Mouse (Mus musculus) gonadal fat pad, adult 2 months (tissue): Measurements from ENCODE around the gene Doc2a. TPM values are rescaled to one million over a fixed set of nuclear protein-coding genes. Genes with fewer than 3 reads are reported as not detected.

ENCODE experiments used
- DNase-seq: peaks from one replicate; pipeline ENCODE4 v3.0.0-alpha.2; 2012; ENCODE audit warnings: low read depth
- polyA plus RNA-seq: library from polyadenylated mRNA; depleted of rRNA; stranded (reverse); fragments of >200 nt; gene quantifications from 2 replicates; pipeline ENCODE4 v1.2.3, GENCODE M21; 2012

Gene Doc2a
- polyA plus RNA-seq, 1 experiment, result not detected

- no peak for DNase-seq
Observed at GRCm38 (mm10) chr7:126823202-126823711, 24.0 kb upstream of the Doc2a start.

DNA sequence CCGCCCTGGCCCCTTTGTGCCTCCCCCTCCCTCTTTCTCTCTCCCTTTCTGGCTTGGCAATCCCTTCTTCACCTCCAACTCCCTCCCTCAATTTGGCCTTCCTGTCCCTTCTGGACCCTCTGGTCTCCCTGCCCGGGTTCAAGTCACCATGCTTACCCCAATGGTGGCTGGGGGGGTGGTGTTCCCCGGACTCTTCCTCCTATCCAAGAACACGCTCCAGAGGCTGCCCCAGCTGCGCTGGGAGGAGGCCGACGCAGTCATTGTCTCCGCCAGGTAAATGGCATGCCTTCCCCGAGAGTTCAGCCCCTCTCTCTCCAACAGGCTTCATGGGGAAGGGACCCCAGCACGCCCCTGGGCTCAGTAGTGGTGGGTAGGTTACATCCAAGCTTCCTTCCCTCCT, 23.3 kb upstream of the Doc2a start:
- DNase-seq, result no peak

- no peak for DNase-seq
Observed at GRCm38 (mm10) chr7:126825403-126825802, 21.8 kb upstream of the Doc2a start.

GRCm38 (mm10) chr7:126825952-126826351, 21.3 kb upstream of the Doc2a start:
- no peak for DNase-seq

DNA sequence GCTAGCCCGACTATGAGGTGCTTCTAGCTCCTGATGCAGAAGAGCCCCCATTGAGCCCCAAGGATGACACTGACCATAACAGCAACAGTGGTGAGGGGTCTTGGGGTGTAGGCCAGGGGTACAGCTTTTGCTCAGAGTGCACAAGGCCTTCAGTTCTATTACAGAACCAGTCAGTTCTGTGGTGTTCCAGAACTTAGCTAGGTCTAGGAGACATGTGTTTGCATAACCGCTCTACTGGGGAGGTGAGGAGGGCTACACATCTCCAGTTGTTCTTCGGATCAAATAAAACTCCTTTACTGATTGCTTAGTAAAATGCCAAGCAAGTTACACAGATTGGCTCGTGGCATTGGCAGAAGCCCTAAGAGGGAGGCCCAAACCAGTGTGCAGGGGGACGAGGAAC, 15.7 kb upstream of the Doc2a start, which contains the start of gene 4930451I11Rik:
4930451I11Rik (minus strand) TSS at position 101 of the 400 bp plus-strand sequence.
- no peak for DNase-seq

- no peak for DNase-seq
Observed at GRCm38 (mm10) chr7:126832036-126832598, 15.1 kb upstream of the Doc2a start.

DNA sequence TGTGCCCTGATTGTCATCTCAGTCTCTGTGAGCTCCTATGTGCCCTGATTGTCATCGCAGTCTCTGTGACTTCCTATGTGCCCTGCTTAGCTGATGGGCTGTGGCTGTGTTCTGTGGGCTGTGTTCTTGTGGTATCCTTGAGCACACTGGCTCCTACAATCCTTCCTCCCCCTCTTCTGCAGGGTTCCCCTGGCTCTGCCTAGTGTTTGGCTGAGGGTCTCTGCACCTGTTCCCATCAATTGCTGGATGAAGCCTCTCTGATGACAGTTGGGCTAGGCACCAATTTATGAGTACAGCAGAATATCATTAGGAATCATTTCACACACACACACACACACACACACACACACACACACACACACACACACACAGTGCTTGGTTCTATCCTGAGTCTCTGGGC, 13.9 kb upstream of the Doc2a start:
- DNase-seq, result no peak

- DNase-seq, result no peak
Observed at GRCm38 (mm10) chr7:126843276-126843675, 3.9 kb upstream of the Doc2a start.

DNA sequence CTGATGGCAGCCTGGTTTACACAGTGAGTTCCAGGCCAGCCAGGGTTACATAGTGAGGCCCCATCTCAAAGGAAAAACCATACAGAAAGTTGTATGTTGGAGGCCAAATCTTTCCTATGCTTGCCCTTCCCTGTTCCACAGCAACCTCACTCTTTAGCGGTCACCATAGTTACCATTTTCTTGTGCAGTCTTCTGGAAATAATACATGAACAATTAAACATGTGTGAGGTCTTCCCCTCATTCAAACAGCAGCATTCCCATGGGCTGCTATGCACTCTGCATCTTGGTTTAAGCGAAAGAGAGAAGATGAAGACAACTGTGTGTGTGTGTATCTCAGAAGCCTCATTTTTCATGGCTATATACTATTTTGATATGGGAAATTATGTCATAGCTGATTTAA, 1.7 kb upstream of the Doc2a start:
- no peak for DNase-seq

DNA sequence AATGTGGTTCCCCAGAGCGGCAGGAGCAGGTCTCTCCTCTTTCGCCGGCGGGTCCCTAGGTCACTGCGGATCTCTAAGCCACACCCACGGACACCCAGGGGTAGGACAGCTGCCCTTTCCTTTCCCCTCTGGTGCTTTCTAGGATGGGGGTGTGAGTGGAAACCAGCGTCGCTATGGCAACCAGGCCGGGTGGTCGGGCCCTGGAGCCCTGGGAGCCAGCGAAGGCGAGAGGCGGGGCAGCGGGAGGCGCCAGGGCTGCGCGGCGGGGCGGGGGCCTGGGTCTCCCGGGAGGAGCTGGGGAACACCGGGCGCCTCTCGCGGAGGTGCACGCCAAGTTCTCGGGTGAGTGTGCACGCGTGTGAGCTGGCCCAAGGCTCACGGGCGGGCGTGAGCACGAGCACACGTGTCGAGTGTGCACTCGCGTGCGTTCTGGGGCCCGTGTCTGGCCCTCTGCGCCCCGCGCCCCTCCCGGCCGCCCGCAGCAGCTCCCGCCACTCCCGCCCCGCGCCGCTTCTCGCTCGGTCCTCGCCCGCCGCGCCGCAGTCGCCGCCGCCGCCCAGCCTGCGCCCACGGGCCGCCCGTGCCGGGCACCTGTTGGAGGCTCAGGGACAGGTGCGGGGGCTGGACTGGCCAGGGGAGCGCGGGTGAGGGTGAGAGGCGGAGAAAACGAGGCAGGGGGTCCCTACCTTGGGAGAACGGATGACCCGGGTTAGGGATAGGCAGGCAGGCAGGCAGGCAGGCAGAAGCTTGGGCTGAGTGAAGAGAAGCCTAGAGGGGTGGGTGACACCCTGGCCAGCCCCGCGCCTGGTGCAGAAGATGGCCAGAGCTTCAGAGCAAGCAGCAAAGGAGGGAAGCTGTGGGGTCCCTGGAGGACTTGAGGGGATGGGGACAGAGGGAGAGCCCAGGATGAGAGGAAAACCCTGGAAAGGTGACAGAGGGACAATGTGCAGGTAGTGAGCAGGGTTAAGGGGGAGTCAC, 494 bp downstream of the Doc2a start:
- DNase-seq, result no peak

DNA sequence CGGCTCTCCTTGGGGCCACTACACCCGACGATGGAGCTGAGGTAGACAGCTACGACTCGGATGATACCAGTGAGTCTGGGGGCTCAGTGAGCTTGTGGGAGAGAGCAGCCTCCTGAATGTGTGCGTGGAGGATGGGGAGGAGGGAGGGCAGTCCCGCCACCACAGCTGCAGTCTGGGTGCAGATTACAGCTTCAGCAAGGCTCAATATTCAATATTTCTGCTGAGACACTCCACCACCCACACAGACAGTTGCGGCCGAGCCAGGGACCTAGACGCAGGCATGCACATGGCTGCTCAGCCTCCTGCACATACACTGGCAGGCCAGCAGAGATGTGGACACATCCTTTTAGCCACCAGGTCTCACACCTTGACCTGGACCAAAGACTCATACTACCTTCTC, 1.6 kb downstream of the Doc2a start:
- DNase-seq, result no peak

GRCm38 (mm10) chr7:126850161-126850560, 2.9 kb downstream of the Doc2a start:
- DNase-seq, result no peak

- no peak for DNase-seq
Observed at GRCm38 (mm10) chr7:126851192-126851591, 4.0 kb downstream of the Doc2a start.

DNA sequence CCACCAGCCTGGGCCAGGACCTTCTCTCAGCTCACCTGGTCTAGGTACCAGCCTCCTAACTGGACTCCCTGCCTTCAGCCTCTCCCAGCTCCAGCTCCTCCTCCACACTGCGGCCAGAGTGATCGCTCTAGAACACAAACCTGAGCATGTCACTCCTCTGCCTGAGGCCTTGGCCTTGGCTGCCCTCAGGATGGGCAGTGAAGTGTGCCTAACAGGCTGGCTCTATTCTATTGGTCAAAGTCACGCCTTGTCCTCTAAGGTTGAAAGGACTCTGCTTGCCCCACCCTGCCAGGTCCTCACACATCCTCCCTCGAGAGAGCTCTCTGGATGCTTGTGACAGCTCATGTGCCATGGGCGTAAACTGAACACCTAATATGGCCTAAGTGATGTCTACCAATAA, 6.2 kb downstream of the Doc2a start:
- DNase-seq, result no peak

- no peak for DNase-seq
Observed at GRCm38 (mm10) chr7:126855641-126856040, 8.4 kb downstream of the Doc2a start.

DNA sequence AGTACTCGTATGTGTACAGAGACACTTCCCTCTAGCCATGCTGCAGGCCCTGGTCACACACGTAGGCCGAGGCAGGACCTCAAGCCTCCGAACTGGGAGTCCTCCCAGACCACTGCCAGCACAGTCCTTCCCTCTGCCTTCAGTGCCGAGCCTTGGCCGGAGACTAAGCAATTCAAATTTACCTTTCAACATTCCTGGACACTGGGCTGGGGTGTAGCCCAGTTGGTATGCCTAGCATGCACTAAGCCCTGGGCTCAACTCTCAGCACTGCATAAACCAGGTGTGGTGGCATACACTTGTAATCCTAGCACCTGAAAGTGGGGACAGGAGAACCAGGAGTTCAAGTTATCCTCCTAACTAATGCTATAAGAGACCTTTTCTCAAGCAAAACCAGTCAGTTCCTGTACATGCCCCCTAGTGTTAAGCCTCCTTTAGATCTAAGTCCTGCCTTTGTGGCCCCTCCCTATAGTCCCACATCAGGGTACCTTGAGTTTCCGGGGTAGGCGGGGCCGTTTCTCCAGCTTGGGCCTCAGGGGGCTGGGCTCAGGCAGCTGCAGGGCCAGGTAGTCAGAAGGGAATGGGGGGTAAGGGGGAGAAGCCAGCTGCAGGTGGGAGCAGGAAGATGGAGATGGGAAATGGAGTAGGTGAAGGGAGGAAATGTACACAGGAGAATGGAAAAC, 9.7 kb downstream of the Doc2a start:
- DNase-seq, result no peak

DNA sequence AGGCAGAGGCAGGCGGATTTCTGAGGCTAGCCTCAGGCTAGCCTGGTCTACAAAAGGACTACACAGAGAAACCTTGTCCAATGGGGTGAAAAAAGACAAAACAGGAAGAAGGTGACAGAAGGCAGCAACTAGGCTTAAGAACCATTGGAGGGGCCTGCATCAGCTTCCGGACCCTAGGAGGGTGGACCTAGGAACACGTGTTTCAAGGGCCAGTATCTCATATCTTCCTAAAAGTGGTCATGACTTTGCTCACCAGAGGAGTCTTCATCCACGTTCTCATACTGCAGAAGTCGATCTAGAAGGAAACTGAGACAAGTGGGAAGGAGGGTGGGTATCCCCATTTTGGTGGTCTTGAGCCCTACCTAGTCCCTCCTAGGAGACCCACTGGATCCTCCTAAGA, 13.8 kb downstream of the Doc2a start:
- DNase-seq, result no peak

DNA sequence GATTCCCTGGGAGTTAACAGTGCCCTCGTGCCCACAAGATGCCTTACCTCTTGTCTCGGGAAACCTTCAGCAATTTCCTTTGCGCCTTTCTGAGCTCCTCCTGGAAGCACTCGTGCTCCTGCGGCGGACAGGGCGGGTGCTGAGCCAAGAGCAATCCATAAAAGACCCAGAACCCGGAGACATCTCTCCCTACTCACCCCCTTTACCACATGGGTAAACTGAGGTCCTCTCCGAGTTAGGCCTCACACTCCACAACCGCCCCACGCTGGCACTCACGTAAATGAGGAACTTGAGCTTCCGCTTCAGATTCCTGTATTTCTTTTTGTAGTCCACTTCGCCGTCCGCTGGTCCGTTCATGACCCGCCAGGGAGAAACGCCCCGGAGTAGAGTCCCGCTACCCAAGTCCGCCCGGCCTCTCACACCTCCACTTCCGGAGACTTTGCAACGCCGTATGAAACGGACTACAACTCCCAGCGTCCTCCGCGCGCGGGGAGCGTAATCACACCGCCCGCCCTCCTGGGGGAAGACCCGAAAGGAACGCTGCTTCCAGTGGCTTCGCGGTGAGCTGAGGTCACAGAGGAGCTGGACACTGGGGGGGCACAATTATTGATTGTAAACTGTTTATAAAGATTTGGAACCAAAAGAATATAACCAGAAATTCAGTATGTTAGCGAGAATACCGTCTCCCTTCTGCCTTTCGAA, 14.4 kb downstream of the Doc2a start, which contains the start of gene Hirip3:
Hirip3 (plus strand) TSS at position 544 of the 702 bp plus-strand sequence.
- peak; percentile 49 for DNase-seq

- DNase-seq, result peak; percentile 41
Observed at GRCm38 (mm10) chr7:126862147-126862784, 15.1 kb downstream of the Doc2a start, which contains the start of gene Ino80e. Ino80e (minus strand) TSS chr7:126862377.

GRCm38 (mm10) chr7:126863791-126864190, 16.6 kb downstream of the Doc2a start:
- no peak for DNase-seq

- no peak for DNase-seq
Observed at GRCm38 (mm10) chr7:126867534-126867933, 20.3 kb downstream of the Doc2a start.
